Mouse (Mus musculus): ENCODE measurements around the gene Tmem221. TPM values are rescaled to one million over a fixed set of nuclear protein-coding genes. Genes with fewer than 3 reads are reported as not detected.
"Not testable (repeated sequence)": the region's sequence is repeated elsewhere in the genome, so short reads cannot be mapped to it uniquely, and the experiment has no call there.

Tmem221 gene
- total RNA-seq, 2 experiments from 2014 or later: not detected

GRCm38 (mm10) chr8:71554644-71555043 is 4.0 kb downstream of the Tmem221 start:
- no peak for ATAC-seq (replicated peaks; ENCODE audit: low FRiP score, poor library complexity, severe bottlenecking)

GRCm38 (mm10) chr8:71554001-71554400 is 4.7 kb downstream of the Tmem221 start:
- no peak for ATAC-seq (replicated peaks; ENCODE audit: low FRiP score, poor library complexity, severe bottlenecking)

DNA sequence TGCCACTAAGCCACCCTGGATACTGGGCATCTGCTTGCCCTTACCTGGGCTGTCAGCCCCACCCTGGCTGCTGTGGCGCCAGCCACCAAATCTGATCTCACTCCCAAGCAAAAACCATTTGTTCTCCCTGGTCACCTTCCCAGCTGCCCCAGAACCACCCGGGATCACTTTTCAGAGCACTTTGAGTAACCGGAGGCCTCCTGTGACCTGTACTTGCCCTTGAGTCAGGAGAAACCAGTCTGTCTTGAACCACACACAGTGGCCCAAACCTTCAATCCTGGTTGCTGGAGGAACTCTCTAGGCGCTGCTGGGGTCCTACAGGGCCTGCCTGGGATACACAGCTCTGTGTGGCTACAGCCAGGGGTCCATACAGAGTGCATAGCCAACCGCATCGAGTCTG is 5.9 kb downstream of the Tmem221 start:
- no peak for ATAC-seq (replicated peaks; ENCODE audit: low FRiP score, poor library complexity, severe bottlenecking)

- ATAC-seq (replicated peaks; ENCODE audit: low FRiP score, poor library complexity, severe bottlenecking): no peak
These were observed 7.9 kb downstream of the Tmem221 start for GRCm38 (mm10) chr8:71550754-71551153.

- no peak for ATAC-seq (replicated peaks; ENCODE audit: low FRiP score, poor library complexity, severe bottlenecking)
These were observed 11.1 kb downstream of the Tmem221 start for GRCm38 (mm10) chr8:71547590-71547989.

DNA sequence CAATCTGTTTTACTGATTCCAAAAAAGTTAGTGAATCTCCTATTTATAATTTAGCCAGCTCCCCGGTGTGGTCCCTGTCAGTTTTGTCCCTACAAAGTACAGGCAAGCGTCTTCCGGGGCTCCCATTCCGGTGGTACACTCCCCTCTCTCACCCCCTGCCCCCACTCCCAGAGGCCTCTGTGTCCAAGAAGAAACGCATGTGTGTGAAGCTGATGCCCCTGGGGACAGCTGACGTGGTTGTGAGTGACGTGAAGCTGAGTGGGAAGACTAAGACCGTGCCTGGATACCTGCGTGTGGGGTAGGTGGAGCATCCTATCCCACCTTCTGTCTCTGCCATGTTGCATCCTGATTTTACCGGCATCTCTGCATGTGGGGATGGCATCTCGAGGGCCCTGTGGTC is 13.6 kb downstream of the Tmem221 start:
- ATAC-seq (replicated peaks; ENCODE audit: low FRiP score, poor library complexity, severe bottlenecking): no peak

DNA sequence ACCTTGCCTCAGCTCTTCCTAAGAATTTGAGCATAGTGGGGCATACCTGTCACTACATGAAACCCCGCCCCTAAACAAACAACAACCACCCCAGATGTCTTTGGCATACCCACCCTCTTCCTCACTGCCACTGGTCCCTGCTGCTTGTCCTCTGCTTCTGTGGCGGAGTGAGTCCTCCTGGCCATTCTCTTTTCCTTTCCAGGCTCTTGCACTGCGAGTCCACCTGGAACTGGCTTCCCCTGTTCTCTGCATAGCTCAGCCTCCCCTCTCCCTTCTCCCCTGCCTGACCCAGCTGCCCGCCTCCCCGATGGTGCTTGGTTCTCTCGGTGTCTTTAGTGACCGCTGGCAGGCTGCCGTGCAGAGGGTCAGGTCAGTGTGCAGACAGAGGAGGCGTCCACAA is 14.9 kb downstream of the Tmem221 start:
- ATAC-seq (replicated peaks; ENCODE audit: low FRiP score, poor library complexity, severe bottlenecking): no peak

DNA sequence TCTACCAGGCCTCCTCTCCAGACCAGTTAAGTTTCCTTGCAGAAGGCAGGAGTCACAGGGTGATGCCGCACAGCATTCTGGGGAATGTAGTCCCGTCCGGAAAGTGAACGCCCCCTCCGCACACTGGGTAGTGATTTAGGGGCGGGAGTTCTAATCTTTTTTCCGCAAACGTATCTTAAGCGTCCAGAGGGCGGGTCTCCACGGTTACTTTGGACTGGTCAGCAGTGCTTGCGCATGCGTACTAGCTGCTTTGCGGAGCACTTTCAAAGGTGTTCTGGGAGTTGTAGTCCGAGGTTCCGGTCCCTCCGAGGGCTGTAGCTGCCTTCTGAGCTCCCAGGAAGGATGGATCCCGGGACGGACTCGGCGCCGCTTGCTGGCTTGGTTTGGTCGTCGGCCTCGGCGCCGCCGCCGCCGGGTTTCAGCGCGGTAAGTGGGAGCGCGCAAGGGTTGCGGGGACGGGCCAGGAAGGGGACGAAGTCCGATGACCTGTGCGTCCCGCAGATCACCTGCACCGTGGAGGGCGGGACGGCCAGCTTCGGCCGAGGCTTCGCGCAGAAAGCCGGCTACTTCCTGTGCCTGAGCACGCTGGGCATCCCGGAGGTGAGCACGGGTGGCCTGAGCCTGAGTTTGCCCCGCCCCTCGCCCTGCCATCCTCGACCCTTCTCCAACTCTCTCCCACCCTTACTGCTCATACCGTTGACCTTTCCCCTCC is 15.9 kb downstream of the Tmem221 start, which contains the start of gene Mvb12a:
Mvb12a (plus strand) TSS at position 291 of the 712 bp plus-strand sequence.
- ATAC-seq (replicated peaks; ENCODE audit: low FRiP score, poor library complexity, severe bottlenecking): peak; percentile 95

GRCm38 (mm10) chr8:71537028-71537867 is 21.4 kb downstream of the Tmem221 start, which contains the start of gene Bst2:
Bst2 (minus strand) TSS chr8:71537456.
- ATAC-seq (replicated peaks; ENCODE audit: low FRiP score, poor library complexity, severe bottlenecking): peak; percentile 97

- ATAC-seq (replicated peaks; ENCODE audit: low FRiP score, poor library complexity, severe bottlenecking): no peak
These were observed 23.0 kb downstream of the Tmem221 start for GRCm38 (mm10) chr8:71535663-71536062.

- no peak for ATAC-seq (replicated peaks; ENCODE audit: low FRiP score, poor library complexity, severe bottlenecking)
These were observed 24.3 kb downstream of the Tmem221 start for GRCm38 (mm10) chr8:71534263-71534810.

DNA sequence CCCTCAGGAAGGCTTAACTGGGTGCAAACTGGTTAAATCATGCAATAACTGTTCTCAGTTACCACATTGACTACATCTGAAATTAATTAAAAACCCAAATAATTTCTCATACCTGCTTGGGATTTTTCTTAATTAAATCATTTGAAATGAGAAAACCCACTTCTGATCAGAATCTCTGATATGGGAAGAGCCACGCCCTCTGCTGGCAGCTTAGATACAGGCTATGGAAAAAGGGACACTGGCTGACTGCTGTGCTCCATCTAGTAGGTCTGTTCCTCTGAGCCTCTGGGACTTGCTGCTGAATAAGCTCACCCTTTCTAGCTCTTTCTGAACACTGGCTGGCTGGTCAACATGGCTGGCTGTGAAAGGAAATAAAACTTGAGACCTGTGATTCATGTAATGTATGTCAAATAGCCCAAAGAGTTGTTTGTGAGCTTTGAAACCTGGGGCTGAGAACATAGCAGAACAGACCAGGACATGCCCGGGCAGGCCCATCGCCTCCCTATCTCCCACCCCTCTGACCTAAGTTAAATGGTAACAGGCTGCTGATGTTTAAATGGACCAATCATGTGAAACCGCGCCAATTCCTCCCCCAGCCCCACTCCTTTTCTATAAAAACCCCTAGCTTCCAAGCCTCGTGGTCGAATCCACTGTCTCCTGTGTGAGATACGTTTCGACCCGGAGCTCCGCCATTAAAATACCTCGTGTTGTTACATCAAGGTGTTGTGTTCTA is 27.8 kb downstream of the Tmem221 start:
- ATAC-seq (replicated peaks; ENCODE audit: low FRiP score, poor library complexity, severe bottlenecking): not testable (repeated sequence)

- ATAC-seq (replicated peaks; ENCODE audit: low FRiP score, poor library complexity, severe bottlenecking): no peak
These were observed 30.2 kb downstream of the Tmem221 start for GRCm38 (mm10) chr8:71528362-71529073.

GRCm38 (mm10) chr8:71527162-71527870 is 31.4 kb downstream of the Tmem221 start:
- ATAC-seq (replicated peaks; ENCODE audit: low FRiP score, poor library complexity, severe bottlenecking): no peak

GRCm38 (mm10) chr8:71526272-71526671 is 32.4 kb downstream of the Tmem221 start:
- no peak for ATAC-seq (replicated peaks; ENCODE audit: low FRiP score, poor library complexity, severe bottlenecking)

DNA sequence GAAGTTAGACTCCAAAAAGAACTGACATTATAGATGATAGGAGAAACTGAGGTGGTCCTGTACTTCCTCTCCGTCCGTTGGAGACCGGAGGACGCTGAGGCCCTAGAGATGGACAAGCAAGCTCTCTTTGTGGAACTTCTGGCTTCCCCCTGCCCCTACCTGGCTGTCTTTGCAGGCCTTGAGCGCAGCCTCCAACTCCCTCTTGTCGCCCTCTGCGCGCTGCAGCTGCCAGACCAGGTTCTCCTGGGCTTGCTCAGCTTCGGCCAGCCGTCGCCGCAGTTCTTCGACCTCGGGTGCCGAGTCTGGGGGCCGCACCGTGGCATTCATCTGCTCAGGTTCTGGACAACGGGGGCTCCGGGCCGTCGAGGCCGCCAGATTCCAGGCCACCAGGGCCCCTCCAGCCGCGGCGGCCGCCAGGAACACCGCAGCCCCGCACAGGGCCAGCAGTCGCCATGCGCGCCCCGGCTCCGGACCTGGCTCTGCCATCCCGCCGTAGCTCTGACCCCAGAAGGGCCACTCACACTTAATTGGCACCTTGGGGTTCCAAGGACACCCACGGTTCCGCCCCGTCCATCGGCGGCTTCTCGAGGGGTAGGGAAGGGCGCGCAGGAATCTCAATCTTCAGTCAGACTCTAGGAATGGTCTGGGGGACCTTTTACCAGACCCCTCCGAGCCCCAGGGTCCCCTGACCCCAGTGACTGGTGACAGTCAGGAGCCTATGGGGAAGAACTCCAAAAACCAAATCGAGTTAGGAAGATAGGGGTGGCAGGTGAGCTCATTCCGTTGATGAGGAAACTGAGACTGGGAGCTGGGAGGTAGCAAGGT is 33.2 kb downstream of the Tmem221 start, which contains the start of gene Ccdc194:
Ccdc194 (minus strand) TSS at position 486 of the 825 bp plus-strand sequence.
- ATAC-seq (replicated peaks; ENCODE audit: low FRiP score, poor library complexity, severe bottlenecking): no peak

DNA sequence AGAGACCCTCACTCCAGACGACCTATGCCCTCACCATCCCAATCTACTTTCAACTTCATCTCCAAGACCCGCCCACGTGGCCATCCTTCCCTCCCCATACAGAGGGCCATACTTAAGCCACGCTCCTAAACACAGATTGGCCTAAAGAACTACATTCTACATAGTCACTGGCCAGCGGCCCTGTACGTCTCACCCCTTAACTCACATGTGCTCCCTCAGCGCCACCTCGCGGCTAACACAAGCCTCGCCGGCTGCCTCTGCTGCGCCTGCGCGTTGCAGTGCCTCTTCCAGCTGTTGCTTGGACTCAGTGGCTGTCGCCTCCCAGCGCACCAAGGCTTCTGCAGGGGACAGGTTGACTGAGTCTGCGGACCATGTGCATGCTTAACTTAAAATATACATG is 37.0 kb downstream of the Tmem221 start:
- ATAC-seq (replicated peaks; ENCODE audit: low FRiP score, poor library complexity, severe bottlenecking): peak; percentile 80
